Mouse (Mus musculus) spleen, adult 12 weeks (tissue): Measurements from ENCODE around the gene Efna3.

Experiments used
- DNase-seq: peaks from one replicate; pipeline ENCODE4 v3.0.0; 2022; ENCODE audit warnings: low spot score

Gene Efna3

DNA sequence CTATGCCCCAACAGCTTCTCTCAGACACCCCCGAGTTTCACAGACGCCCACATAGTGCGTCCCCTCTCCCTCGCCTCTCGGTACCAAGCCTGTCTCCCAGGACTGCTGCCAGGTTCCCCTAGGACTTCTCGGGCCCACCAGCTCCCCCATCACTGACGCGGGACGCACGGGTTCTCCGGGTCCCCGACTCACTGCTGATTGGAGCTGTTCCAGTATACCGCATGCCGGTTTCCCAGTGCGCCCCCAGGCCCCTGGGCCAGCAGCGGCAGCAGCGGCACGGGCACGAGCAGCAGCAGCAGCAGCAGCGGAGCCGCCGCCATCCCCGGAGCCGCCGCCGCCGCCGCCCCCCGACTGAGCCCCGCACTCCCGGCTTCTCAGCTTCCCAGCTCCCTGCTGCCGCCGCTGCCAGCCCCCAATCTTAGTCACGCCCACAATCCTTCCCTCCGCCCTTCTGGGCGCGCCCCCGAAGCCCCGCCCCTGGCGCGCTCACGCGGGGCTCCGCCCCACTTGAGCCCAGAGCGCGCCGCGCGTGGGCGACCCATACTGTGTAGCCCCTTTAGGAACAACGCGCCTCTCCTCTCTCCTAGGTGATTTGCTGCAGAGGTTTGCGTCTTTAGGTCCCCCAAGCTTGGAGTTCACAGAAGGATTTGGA lies at the start of gene Efna3:
Gene Efna3 (minus strand): TSS at position 452 of the 652 bp plus-strand sequence.
- DNase-seq: no peak

DNA sequence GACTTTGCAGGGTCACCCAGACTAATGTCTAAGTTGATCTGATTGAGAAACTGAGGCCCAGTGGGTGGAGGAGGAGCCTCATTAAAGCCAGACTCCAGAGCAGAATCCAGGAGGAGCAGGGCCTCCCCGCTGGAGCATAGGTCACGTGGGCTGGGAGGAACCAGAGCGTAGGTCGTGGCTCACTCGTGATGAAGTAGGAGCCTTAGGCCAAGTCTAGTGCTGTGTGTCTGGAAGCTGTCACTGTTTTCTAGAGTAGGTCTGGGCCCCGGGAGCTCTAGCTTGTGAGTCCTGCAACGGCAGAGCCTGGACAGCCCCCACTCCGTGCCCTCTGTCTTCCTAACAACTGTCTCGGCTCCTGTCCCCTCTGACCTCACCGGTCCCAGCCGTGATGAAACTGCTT lies 44.6 kb upstream of the Efna3 start:
- DNase-seq: no peak

DNA sequence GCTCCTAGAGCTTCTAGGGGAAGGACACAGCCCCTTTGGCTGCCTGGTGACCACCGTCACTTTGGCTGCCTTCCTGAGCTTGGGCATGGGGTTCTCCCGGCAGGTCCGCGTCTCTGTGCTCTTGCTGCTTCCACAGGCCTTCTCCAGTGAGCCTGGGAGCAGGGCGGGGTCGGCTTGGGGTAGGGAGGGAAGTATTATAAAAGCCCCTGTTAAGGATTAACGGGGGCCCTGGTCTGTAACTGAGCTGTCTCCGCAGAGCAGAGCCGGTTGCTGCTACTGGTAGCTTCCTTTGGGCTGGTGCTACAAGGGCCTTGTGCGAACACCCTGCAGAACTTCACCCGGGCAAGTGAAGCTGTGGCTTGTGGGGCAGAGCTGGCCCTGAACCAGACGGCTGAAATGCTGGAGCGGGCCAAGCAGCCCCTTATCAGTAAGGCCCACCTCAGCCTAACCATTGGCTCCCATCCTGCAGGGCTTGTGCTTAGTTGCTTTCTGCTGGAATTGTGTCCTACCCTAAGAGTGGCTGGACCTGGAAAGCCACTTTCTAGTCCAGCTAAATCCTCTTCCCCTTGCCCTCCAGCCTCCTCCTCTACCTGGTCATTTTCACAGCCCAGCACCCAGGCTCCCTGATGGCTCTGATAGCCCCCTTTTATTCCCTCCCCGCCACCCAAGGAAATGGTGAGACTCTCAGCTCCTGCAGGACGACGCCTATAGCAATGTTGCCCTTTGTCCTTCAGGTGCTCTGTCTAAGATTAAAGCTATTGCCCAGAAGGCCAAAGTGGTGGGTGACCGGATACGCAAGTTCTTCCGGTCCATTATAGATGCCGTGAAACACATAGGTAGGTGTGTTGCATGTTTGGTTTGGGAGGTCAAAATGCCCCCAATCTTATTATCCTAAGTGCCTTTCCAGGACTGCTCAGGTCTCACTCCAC lies 43.0 kb upstream of the Efna3 start:
- no peak for DNase-seq

DNA sequence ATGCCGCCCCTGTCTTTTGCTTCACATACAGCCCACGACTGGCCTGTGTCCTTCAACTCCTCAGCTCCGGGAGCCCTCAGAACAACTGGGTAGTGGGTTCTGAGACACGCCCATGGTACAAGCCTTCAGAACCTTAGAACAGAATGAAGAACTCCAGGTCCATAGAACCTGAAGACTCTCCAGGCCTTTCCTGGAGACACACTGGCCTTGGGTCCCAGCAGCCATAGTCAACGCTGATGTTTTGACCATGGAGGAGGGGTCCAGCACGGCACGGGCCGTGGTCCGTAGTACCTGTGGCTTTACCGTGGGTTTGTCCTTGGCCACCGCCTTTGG lies 42.4 kb upstream of the Efna3 start, which contains the start of gene Dcst1:
Gene Dcst1 (minus strand): TSS at position 101 of the 333 bp plus-strand sequence.
- no peak for DNase-seq

DNA sequence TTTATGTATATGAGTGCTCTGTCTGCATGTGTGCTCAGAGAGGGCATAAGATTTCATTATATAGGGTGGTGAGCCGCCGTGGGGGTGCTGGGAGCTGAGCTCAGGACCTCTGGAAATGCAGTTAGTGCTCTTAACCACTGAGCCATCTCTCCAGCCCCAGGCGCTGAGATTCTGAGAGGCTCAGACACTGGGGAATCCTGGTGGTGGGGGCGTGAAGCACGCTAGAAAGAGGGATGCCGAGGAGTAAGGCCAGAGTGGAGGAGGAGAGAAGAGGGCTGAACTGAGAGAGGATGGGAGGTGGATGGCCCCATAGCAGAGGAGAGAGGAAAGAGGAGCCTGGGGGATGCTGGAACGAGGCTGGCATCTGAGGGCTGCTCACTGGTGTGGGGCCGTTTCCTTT lies 41.9 kb upstream of the Efna3 start:
- DNase-seq: no peak

DNA sequence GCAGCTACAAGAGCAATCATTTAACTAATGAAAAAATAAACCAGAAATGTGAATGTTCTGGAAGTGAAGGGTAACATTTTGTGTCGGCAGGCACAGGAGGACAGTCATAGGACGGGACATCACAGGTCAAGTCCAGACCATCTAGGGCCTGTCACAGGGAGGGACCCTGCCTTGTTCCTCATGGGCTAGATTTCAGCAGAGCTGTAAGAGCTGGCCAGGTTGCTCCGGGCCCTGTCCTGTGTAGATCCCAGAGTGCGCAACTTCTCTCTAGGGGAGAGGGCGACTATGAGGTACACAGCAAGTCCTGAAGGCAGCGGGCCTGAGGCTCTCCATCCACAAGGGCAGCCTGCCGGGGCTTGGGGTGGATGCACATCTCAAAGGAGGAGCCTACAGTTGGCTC lies 38.9 kb upstream of the Efna3 start, which contains the start of gene Dcst2:
Gene Dcst2 (plus strand): TSS at position 301 of the 400 bp plus-strand sequence.
- no peak for DNase-seq

DNA sequence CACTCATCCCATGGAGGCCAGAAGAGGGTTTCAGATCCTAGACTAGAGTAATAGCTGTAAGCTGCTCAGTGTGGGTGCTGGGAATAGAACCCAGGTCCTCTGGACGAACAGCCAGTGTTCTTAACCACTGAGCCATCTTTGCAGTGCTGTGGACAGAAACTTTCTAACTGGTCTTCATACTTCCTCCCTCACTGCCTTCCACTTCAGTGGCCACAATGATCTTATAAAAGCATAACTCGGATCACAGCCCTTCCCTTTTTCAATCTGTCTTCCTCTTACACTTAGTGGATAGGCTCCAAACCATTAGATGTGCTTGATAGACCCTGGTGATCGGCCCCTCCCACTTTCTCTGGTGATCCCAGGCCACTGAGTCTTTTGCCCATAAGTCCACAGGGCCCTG lies 37.5 kb upstream of the Efna3 start:
- no peak for DNase-seq

DNA sequence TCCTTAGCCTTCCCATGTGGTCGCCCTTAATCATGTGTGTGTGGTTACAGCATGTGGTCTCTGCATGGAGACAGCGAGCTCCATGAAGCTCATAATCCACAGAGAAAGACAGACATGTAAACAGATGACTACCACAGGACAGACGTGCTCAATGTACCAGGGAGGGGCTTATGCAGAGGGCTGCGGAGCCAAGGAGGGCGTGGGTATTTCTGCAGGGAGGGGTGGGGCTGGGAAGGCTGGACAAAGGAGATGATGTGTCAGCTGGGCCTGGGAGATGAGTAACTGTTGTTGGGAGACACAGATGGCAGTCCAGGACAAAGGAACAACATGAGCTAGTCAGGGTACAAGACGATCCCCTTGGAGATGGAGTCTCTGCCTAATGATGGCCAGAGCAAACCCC lies 36.9 kb upstream of the Efna3 start:
- no peak for DNase-seq

DNA sequence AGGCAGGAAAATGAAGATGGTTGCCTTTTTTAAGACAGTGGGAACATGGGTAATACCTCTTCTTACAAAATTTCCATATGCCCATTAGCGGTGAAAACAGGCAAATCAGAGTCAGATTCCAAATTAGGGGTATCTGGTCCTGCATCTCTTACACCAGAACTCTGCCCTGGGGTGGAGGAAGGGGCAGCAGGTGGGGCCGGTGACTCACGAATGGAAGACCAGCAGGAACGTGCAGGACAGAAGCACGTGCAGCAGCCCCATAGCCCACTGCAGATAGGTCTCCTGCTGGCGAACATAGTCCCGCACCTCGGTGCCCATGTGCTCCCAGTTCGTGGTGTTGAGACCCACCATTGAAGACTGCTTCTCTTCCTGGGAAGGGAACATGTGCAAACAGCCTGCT lies 33.3 kb upstream of the Efna3 start:
- no peak for DNase-seq

DNA sequence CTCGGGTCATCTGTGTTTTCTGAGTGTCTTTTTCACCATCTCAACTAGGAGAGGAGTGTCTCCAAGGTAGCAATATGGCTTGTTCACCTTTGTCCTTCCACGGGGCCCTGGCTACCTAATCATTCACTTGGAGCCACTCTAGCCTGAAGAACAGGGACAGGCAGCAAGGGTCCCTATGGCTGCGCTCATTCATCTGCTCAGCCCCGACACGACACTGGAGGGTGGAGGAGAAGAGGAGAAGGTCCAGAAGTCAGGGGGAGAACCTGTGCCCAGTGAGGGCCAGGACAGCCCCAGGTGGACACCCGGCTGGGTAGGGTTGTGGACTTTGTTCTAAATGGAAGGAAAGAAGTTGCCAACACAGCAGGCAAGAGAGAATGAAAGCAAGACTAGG lies 32.7 kb upstream of the Efna3 start:
- DNase-seq: no peak

DNA sequence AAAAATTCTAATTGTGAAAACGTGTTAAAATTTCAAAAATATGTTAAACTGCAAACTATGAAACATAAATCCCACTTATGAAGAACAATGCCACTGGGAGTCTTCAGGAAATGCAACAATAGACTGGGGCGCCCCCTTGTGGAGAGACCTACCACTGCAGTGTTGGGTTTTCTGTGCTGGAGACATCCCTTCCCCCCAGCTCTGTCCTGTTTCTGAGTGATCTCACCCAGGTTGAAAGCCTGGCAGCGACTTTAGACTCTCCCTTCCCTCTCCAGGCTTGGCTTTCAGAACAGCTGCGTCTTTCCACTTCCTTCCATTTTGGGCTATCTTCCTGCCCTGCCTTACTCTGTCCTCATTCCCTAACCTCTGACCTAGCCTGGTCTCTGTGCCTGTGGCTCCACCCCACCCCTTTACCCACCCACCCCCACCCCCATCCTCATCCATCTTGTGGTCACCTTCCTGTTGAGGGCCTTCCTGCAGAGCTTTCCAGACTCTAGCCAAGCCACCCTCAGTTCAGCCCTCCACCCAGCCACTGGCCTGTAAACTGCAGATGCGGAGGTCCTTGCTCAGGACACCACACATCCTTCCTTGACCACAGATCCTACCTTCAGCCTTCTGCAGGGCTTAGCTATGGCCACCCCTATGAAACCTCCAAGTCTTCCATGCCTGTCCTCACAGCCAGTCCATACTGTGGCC lies 32.2 kb upstream of the Efna3 start:
- DNase-seq: peak; percentile 43

DNA sequence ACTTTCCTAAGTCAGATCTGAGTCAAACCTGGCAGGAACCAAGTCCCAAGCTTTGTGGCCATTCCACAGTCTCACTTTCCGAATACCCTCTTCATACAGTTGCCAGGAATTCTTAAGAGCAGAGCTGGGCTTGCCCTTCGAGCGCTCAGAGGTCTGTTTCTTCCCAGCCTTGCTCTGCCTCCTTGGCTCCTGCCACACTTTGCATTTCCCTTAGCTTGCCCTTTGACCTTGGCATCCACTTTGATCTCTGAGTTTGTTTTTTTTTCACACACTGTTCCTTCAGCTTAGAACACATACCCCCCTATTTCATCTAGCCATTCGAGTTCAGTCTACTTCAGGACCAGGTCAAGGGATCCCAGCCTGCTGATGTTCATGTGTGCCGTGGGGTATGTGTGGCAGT lies 28.5 kb upstream of the Efna3 start:
- no peak for DNase-seq

DNA sequence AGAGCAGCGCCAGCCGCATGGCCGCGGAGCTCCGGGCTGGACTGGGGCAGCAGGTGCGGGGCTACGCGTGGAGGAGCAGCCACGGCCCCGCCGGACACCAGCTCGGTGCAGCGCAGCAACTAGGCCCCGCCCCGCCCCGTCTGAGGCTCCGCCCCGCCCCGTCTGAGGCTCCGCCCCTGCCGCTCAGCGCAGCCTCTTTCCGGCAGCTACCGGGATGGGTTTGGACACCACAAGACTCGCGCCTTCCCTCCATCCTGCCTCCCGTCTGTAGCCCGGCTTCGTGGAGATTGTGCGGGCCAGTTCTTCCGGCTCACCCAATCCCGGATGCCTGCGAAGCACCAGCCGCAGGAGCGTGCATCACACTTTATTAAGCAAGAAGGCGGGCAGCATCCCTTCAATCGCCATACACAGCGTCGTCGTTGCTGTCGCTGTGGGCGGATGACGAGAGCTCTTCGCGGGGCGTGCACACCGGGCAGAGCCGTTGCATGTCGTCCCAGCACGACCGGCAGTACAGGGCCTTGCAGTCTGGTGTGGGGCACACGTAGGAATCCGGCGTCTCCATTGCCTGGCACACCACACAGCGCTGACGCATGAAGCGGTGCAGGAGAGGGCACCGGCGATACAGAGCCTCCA lies 27.2 kb upstream of the Efna3 start, which contains the start of gene Adam15:
Gene Adam15 (minus strand): TSS at position 128 of the 633 bp plus-strand sequence.
- peak; percentile 72 for DNase-seq

DNA sequence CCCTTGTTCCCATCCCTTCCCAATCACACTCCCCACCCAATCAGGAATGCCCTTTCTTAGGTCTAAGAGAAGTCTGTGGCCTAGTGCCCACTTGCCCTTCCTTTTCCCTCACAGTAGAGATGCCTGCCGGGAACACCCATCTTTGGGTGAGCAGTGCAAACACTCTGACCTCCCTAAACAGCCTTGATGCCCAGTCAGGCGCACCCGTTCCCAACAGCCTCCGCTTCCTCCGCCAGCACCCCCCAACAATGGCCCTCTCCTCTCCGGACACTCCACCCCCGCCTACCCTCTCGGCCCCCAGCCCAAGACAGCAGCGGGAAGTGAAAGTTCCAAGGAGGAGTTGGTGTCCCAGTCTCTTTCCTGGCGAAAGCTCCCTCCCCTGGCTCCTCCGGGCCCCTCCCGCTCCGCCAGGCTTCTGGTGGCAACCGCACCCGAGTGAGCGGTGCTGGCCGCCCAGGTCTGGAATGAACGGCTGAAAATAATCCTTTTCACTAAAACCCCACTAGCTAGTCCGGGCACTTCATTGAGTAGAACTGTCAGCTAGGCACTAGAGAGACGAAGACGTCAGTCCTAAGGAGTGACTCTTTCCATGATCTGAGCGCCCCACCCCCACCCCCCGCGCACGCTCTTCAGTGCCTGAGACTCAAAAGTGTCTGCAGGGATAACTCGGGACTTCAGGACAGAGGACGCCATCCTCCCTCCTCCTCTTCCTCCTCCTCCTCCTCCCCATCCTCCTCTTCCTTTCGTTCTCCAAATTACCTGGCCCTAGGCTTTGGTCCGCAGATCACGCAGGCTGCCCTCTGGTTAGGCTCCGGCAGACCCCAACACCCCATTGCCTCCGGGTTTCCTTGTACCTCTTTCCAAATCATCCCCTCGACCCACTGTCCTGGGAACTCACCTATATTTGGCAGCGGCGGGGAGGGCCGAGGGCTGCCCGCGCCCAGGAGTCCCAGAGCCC lies 26.4 kb upstream of the Efna3 start:
- DNase-seq: no peak

DNA sequence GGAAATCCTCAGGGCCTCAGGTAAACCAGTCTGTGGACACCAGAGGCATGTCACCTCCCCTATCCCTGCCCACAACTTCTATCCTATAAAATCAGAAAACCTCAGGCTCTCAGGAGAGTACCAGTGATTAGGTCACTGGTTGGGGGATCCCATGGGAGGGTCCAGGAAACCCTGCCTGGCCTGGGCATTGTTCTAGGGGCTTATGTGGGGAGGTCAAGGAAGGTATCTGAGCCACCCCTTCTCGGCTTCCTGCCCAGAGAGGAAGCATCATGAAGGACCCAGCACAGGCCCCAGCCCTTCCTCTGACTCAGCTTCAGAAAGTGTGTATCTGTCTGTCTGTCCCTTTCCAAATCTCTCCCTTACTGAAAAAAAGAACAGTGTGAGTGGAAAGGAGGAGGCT lies 25.2 kb upstream of the Efna3 start:
- DNase-seq: no peak

DNA sequence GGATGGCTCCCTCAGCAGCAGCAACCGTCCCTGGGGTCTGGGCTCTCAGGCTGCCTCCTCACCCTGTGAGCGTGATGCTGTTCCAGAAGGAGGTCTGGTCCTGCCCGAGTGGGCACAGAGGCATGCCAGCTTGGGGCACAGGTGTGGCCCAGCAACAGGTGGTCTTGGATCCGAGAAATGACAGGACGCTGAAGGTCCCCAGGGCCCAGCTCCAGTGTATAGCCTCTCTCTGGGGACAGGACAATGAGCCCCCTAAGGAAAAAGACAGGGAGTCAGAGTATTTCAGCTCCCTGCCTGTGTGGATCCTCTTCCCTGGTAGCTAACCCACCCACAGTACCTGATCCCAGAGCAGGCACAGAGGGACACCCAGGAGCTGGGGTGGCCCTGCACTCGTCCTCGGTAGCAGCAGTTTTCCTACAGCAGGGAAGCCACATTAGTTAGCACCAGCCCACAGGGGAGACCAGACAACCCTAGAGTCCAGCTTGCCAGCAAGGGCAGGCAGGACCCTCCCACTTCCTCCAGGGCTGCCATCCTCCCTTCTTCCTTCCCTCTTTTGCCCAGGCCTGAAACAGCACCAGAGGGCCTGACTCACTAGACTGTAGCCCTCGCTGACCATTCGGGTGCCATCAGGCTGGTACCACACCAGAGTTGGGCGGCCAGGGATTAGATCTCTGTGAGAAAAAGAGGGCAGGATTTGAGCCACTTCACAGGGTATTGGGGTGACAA lies 24.2 kb upstream of the Efna3 start:
- no peak for DNase-seq

DNA sequence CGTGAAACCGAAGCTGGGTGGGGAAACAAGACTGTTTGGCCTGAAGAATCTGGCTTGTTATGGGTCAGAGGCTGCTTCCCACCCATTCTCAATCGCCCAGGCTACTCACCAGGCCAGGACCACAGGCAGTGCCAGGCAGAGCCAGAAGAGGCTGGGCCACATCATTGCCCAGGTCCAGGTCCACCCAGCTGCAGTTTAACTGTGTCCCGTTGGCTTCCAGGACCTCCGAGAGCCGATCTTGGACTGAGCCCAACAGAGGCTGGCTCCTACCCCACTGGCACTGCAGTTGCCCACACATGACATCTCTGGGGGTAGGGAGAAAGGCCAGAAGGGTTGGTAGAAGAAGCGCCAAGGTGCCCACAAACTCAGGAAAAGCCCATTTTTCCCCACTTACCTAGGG lies 20.5 kb upstream of the Efna3 start:
- no peak for DNase-seq

DNA sequence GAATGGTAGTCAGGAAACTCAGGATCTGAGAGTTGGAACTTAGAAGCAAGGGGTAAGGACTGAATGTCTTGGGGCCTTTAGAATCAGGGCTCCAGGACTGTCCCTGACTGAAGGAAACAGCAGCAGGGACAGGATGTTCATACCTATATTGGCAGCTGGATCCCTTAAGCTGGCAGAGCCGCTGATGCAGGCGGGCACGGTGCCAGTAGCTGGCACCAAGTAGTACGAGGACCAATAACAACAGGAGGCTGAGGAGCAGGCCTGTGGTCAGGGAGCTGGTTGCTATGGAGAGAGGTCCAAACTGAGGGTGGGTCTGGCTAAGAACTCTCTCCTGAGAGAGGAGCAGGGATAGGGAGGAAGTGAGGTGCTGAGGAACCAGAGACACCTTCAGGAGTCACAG lies 19.0 kb upstream of the Efna3 start:
- no peak for DNase-seq

DNA sequence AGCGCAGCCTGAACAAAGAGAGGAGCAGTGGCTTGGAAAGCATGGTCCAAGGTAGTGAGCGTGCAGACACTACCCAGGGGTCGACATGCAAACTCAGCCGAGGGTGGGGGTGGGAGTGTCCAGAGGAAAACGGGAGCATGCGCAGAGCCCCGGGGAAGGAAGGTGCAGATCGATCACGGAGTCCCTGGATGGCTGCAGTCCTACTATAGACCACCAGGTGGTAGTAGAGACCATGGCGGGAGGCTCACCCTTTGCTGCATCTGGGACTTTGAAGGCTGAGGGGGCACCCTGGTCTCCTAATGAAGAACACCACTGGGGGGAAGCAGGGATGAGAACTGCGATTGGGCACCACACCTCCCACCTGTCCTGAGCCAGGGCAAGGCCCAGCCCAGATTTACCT lies 17.7 kb upstream of the Efna3 start:
- peak; percentile 42 for DNase-seq

DNA sequence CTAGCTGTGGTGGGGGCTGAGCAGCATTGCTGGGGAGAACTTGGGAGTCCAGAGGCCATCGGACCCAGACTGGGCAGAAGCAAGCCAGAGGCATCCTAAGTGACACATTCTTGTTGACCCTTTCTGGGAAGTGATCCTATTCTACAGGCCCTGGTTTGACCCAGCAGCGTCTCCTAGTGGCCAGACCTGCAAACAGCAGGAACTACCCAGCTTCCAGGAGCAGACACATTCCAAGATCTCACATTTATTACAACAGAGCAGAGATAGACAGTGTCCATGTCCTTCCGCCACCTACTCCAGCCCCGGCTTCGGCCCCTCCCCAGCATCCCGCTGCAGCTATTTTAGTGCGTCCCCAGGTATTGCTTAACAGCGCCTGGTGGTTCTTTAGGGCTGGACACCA lies 16.7 kb upstream of the Efna3 start:
- peak; percentile 36 for DNase-seq
